Mouse (Mus musculus) kidney, postnatal 25 days (tissue): ENCODE data around the gene Wwc1.
A peak's percentile ranks its signal among the peaks of the same experiment; 100 is the strongest.
"Not testable (repeated sequence)": the region's sequence is repeated elsewhere in the genome, so short reads cannot be mapped to it uniquely, and the experiment has no call there.

Experiments
- DNase-seq, 2 experiments: peaks; one replicate each; pipeline ENCODE4 v3.0.0; 2021; ENCODE audit warnings: mixed read lengths in 2 of 2

Gene Wwc1

DNA sequence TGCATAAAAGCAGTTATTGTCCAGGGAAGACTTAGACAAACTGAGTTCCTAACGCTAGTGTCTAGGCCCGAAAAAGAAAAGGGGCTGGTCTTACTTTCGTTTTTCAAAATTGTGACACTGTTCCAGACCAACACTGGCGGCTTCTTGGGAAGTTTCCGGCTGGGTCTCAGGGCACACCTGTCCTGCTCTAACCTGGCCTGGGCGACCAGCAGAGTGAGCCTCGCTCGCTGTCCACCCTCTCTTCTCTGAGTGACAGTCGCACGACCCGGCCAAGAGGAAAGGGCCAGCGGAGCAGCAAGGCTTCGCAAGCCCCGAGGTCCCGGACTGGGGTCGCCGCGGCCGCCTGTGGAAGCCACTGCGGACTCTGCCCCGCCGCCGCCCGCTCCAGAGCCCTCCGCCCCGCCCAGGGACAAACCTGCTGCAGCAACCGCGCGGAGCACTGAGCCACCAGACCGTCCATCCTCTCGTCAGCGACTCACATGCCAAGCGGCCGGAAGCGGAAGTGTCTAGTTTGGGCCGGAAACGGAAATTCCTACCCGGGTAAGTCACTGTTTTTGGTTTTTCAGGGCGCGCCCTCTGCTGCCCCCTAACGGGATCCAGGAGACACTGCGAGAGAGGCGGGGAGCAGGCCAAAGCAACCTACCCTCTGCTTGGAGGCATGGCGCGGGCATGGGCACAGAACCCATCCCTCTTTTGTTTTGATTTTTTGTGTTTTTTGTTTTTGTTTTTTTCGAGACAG lies 146.1 kb downstream of the Wwc1 start, which contains the start of gene Rars:
Rars (minus strand) TSS at position 485 of the 739 bp plus-strand sequence.
- peak; percentile 96 for DNase-seq

DNA sequence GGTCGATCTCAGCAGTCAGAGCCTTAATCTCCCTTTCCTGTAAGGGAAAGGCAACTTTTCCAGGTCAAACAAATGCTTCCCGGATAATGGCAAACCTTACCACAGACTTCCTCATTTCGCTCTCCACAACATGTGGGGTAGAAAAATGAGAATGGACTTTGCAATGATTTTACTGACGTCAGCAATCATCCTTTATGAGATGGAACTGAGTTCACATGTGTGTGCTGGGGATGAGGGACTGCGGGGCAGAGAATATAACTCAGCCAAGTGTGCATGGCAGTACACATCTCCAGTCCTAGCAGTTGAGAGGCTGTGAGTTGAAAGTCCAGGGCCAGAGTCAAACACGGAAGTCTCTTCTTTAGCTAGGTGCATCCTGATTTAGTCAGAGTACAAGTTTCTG lies 147.1 kb downstream of the Wwc1 start:
- no peak for DNase-seq

DNA sequence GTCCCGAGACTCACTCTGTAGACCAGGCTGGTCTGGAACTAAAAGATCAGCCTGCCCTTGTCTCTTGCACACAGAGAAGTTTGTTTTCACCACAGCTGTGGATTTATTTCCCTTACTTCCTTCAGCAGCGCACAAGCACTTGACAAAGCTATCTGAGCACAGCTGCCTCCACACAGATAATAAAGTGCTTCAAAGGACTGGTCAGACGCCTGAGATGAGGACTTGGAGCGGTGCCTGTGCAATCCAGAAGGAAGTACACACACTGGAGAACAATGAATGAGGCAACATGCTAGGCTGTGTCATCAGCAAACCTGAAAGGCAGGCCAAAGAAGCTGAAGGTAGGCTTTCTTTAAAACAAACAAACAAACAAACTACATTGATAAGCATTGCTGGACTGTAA lies 148.2 kb downstream of the Wwc1 start:
- no peak for DNase-seq

DNA sequence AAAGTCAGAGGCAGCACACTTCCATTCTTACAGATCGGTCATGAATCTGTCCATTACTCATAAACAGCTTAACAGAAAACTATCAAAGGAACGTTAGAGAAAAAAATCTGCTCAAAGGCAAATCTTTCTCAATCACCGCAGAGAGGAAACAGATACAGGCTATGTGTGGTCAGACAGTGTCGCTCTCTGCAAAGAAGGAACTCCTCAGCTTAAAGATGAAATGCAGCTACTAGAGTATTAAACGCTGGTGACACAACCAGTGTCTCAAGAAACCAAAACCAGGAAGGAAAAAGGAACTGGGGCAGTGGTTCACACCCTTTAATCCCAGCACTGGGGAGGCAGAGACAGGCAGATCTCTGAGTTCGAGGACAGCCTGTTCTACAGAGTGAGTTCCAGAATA lies 152.6 kb downstream of the Wwc1 start:
- no peak for DNase-seq

DNA sequence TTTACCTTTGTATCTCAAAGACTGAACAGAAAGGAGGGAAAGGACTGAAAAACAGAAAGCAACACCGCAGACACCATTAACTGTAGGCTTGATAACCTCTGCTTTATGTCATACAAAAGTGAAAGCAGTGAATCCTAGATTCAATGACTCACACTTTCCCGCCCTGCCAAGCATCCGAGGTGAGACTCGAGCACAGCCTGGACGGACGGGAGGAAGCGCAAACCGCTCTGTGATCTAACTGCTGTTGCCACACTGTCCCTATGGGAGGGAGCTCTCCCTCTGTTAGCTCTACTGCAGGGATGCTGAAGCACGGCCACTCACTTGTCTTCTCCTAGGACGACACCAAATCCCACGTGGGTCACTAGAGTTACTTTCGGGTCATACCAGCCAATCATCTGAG lies 164.0 kb downstream of the Wwc1 start:
- DNase-seq: no peak

DNA sequence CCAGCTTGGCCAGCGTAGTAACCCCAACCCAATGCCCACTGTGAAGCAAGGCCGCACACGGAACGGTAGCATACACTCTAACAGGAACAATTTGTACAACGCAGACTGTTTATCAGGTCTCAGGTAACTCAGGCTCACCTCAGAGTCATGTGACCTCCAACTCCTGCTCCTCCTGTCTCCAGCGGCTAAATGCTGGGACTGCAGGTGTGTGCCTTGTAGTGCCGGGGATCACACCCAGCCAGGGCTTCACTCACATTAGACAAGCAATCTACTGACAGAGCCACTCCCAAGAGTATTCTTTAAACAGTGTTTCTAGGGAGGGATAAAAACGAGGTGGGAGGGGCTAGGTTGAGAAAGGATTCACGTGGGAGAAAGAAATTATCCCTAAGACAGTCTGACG lies 168.9 kb downstream of the Wwc1 start:
- DNase-seq: no peak

DNA sequence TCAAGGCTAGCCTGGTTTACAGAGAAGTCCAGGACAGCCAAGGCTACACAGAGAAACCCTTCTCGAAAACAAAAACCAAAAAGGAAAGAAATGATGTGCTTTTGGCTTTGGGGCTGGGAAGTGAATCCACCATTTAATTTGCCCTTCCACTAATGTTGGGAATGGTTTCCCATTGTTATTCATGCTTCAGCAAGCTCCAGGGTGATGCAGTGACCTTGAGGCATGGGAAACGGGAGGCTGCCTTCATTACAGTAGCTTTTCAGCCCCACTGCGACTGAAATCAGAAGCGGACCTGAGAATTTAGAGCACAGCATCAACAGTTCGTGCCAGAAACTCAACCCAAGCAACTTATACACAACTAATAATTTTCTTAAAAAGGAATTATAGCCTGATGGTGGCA lies 179.0 kb downstream of the Wwc1 start:
- no peak for DNase-seq

DNA sequence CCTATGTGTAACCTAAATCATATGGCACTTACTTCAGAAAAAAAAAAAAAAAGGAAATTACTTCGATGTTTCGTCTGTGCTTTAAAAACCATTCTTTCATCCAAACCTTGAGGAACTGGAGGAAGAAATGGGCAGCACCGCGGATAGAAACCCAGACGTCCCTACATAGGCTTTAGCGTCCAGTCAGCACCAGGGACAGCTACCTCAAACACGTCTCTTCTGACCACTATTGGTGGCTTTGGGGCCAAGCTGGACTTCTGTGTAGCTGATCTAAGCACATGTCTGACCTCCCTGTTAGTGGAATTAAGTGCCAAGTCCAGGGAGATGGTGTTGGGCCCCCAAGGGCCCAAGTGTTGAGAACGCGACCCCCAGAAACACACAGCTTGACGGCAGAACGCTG lies 181.5 kb downstream of the Wwc1 start, which contains the start of gene Fbll1:
Fbll1 (minus strand) TSS at position 11 of the 400 bp plus-strand sequence.
- peak; percentile 58 to 64 for DNase-seq

DNA sequence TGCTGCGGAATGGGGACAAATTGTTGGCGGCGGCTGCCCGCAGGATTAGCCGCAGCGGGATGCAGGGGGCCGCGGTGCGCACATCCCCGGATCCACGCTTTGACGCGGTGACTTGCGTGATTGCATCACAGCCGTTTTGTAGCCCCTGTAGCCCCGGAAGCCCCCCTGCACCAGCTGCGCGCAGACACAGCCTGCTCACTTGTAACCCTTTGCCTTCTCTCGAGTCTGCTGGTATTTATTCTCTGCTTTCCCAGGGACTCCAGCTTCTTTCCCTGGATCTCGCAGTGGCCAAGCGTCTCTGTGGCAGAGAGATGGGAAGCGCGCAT lies 181.9 kb downstream of the Wwc1 start:
- DNase-seq: no peak

DNA sequence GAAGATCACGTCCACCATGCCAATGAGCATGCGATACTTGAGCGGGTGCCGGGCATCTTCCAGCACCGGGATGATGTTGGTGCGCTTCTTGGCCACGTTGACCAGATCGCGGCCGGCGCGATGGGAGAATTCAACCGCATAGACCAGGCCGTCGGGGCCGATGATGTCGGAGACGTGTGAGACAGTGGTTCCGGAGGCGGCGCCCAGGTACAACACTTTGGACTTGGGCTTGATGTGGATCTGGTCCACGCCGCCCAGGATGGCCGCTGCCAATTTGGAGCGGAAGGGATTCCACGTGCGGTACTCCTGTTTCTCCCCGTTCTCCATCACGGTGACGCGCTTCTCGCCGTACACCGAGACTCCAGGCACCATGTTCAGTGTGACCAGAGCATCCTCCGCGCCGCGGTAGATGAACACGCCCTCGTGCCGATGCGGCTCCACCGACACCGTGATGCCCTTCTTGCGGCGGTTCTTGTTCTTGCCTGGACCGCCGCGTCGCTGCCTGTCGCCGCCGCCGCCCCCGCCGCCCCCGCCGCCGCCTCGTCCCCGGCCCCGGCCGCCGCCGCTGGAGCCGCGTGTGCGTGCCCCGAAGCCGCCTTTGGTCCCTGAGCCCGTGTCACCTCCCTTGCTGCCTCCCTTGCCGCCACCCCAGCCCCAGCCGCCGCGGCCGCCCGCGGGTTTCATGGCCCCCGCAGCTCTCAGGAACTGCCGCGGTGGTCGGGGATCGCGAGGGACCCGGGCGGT lies 182.4 kb downstream of the Wwc1 start:
- DNase-seq: no peak

DNA sequence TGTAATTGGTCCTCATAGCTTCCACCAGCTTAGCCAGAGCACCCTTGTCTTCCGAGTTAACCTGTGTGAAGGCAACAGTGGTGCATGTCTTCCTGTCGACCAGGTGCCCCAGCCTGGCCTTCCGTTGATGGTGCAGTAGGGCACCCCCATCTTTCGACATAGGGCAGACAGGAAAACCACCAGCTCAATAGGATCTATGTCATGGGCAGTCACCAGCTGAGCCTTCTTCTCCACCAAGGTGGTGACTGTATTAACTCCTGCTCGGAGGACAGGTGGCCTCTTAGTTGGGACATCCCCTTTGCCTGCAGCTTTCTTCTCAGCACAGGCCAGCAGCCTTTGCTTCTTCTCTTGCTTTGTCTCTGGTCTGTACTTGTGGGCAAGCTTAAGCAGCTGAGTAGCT lies 187.5 kb downstream of the Wwc1 start:
- DNase-seq: not testable (repeated sequence)

DNA sequence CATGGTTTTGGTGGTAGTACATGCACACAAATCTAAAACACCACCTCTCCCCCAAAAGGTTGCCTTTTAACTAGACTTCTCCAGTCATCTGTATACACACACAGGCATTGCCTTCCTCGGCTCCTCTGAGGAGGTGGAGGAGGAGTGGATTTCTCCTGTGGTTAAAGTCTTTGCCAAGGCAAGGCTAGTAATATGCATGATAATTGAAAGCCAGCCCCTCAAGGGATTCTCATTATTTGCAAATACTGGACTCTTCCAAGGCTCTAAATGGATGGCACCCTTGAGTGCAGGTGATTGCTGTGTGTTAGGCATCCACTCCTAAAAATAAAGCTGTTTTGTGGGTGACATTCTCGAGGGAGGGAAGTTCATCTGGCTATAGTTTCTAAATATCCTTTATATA lies 191.9 kb downstream of the Wwc1 start:
- no peak for DNase-seq
